Mouse (Mus musculus): ENCODE results near the gene Thy1. TPM values are rescaled to one million over a fixed set of nuclear protein-coding genes. Genes with fewer than 3 reads are reported as not detected.
A peak's percentile ranks its signal among the peaks of the same experiment; 100 is the strongest.

Gene Thy1
- total RNA-seq, 1 experiment = 10.2 TPM

DNA sequence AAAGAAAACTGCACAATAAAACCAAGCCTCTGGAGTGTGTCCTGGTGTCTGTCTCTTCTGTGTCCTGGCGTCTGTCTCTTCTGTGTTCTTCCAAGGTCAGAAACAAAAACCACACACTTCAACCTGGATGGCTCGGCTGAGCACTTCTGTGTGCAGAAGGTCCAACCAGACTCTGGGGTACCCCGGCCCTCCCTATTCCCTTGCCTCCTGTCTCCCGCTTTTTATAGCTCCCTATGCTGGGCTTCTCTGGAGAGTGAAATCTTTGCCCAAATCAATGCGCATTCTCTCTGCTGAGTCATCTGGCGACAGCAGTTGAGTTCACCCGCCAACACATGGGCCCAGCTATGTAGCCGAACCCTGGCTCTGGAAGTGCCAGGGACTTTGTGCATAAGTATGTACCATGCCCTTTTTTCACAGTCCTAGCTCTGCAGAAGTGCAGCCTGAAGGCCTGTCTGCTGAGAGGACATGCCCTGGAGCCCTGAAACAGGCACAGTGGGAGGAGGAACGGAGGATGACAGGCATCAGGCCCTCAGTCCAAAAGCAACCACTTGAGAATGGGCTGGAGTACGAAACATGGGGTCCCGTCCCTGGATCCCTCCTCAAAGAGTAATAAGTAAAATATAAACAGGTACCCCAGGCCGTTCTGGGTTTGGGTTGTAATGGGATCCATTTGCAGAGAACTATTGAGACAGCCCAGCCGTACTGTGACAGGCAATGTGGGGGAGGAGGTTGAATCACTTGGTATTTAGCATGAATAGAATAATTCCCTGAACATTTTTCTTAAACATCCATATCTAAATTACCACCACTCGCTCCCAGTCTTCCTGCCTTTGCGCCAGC is 5.6 kb downstream of the Thy1 start:
- TF ChIP-seq CHD2 (IDR thresholded peaks at IDR 0.05; ENCODE audit: low read depth, low read length) = no peak
- peak; percentile 59; the same call in 1 of the 2 replicates for TF ChIP-seq MAFK (IDR thresholded peaks at IDR 0.05; ENCODE audit: insufficient read depth, low read depth, low read length)
- TF ChIP-seq ZC3H11A (IDR thresholded peaks at IDR 0.05; ENCODE audit: borderline replicate concordance, low read depth, low read length) = no peak
- DNase-seq (ENCODE audit: low read depth, low spot score) = no peak
- H3K9ac ChIP-seq (ENCODE audit: insufficient read depth, low read depth, low read length, poor library complexity, severe bottlenecking) = no peak overlapping the region
- no peaks in the 10 kb centered on the region for H3K9me3 ChIP-seq (ENCODE audit: control insufficient read depth, insufficient read depth, low read depth, low read length)
- no peak overlapping the region for H3K4me3 ChIP-seq (ENCODE audit: insufficient read depth in 1 of 2, low read depth in 1 of 2, low read length in 2 of 2, poor library complexity in 1 of 2, severe bottlenecking in 1 of 2)
- H3K4me1 ChIP-seq (ENCODE audit: control insufficient read depth in 2 of 2, insufficient read depth in 2 of 2, low read length in 2 of 2, poor library complexity in 1 of 2) = peaks cover 0 to 13% of the 10 kb centered on the region in 2 experiments; a peak in 2 of 4 replicates
- H3K36me3 ChIP-seq (ENCODE audit: control insufficient read depth, insufficient read depth, low read length, poor library complexity, severe bottlenecking) = peaks cover 2% of the 10 kb centered on the region
- H3K27ac ChIP-seq (ENCODE audit: insufficient read depth, low read depth, low read length, poor library complexity, severe bottlenecking) = no peak overlapping the region
- in situ Hi-C loops (cut with MboI; ENCODE audit: low sequenced_read_pairs in 2 of 2, unreplicated experiment in 2 of 2) = no loop called here

DNA sequence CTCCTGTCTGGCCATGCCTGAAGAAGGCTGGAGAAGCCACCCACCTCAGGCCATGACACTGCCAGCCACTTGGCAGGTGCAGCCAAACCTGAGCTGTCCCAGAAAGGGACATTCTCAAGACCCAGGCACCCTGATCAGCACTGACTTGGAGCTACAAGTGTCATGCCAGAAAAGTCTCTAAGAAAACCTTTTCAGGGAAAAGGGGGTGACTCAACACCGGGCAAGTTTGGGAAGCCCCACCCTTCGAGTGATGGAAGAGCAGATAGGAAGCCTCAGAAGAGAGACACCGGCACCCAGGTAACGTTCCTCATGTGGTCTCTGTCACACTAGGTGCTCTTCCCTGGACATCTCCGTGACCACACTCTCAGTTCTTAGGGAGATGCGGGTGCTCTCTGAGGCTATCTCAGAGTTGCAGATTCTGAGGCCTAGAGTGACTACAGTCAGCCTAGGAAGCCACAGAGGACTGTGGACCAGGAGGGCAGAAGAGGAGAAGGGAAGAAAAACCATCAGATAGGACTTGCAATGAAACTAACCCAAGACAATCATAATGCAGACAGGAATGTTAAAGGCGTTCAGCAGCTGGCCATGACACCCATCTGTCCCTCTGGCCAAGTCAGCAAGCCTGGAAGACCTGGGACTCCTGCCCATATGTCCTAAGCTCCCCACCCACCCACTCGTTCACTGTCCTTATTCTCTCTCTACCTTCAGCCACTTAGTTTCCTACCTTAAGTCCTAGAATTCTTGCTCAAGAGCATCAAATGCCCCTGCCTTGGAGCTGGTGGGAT is 6.4 kb downstream of the Thy1 start:
- H3K4me3 ChIP-seq (ENCODE audit: insufficient read depth in 1 of 2, low read depth in 1 of 2, low read length in 2 of 2, poor library complexity in 1 of 2, severe bottlenecking in 1 of 2) = no peak overlapping the region
- no peak for TF ChIP-seq ZNF384 (IDR thresholded peaks at IDR 0.05; ENCODE audit: low read depth, low read length)
- DNase-seq (ENCODE audit: low read depth, low spot score) = no peak
- H3K9me3 ChIP-seq (ENCODE audit: control insufficient read depth, insufficient read depth, low read depth, low read length) = no peaks in the 10 kb centered on the region
- H3K27ac ChIP-seq (ENCODE audit: insufficient read depth, low read depth, low read length, poor library complexity, severe bottlenecking) = no peak overlapping the region
- H3K9ac ChIP-seq (ENCODE audit: insufficient read depth, low read depth, low read length, poor library complexity, severe bottlenecking) = no peak overlapping the region
- in situ Hi-C loops (cut with MboI; ENCODE audit: low sequenced_read_pairs in 2 of 2, unreplicated experiment in 2 of 2) = no loop called here
- H3K36me3 ChIP-seq (ENCODE audit: control insufficient read depth, insufficient read depth, low read length, poor library complexity, severe bottlenecking) = peaks cover 2% of the 10 kb centered on the region
- peaks cover 0 to 13% of the 10 kb centered on the region in 2 experiments; a peak in 2 of 4 replicates for H3K4me1 ChIP-seq (ENCODE audit: control insufficient read depth in 2 of 2, insufficient read depth in 2 of 2, low read length in 2 of 2, poor library complexity in 1 of 2)

DNA sequence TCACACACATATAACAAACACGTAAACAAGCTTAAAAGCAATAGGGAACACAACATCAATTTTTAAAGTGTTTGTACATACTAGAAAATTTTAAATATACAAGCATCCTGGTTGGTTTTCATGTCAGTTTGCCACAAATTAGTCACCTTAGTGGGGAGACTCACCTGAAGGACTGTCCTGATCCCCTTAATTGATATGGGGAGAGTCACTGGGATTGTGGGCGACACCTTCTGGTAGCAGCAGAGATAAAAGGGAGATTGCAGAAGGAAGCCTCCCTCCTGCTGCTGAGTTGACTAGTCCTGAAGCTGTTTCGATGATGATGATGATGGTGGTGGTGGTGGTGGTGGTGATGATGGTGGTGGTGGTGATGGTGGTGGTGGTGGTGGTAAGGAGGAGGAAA is 9.7 kb downstream of the Thy1 start:
- no peak for DNase-seq (ENCODE audit: low read depth, low spot score)
- H3K4me3 ChIP-seq (ENCODE audit: insufficient read depth in 1 of 2, low read depth in 1 of 2, low read length in 2 of 2, poor library complexity in 1 of 2, severe bottlenecking in 1 of 2) = no peak overlapping the region
- H3K9me3 ChIP-seq (ENCODE audit: control insufficient read depth, insufficient read depth, low read depth, low read length) = no peaks in the 10 kb centered on the region
- in situ Hi-C loops (cut with MboI; ENCODE audit: low sequenced_read_pairs in 2 of 2, unreplicated experiment in 2 of 2) = no loop called here
- no peaks in the 10 kb centered on the region for H3K36me3 ChIP-seq (ENCODE audit: control insufficient read depth, insufficient read depth, low read length, poor library complexity, severe bottlenecking)
- TF ChIP-seq CHD2 (IDR thresholded peaks at IDR 0.05; ENCODE audit: low read depth, low read length) (no peak), HCFC1 (IDR thresholded peaks at IDR 0.05; ENCODE audit: borderline replicate concordance, insufficient read depth, low read length) (no peak), ZNF384 (IDR thresholded peaks at IDR 0.05; ENCODE audit: low read depth, low read length) (no peak), MAFK (IDR thresholded peaks at IDR 0.05; ENCODE audit: insufficient read depth, low read depth, low read length) (no peak), ZC3H11A (IDR thresholded peaks at IDR 0.05; ENCODE audit: borderline replicate concordance, low read depth, low read length) (no peak)
- H3K4me1 ChIP-seq (ENCODE audit: control insufficient read depth in 2 of 2, insufficient read depth in 2 of 2, low read length in 2 of 2, poor library complexity in 1 of 2) = peaks cover 0 to 8% of the 10 kb centered on the region in 2 experiments; a peak in 2 of 4 replicates
- no peak overlapping the region for H3K27ac ChIP-seq (ENCODE audit: insufficient read depth, low read depth, low read length, poor library complexity, severe bottlenecking)
- no peak overlapping the region for H3K9ac ChIP-seq (ENCODE audit: insufficient read depth, low read depth, low read length, poor library complexity, severe bottlenecking)

DNA sequence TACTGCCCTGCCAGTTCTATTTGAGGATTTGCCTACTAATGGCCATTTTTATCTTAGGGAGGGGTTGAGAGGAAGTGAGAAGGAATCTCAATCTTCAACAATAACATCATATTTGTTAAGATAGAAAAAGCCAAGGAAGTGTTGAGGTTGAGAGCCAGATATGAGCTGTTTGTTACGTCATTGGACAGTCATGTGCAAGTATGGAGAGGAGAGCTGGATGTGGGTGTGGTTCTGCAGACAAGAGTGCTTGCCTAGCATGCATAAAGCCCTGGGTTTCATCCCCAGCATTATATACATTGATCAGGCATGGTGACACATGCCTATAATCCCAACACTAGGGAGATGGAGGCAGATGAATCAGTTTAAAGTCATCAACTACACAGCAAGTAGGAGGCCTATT is 10.8 kb downstream of the Thy1 start:
- no peak overlapping the region for H3K4me3 ChIP-seq (ENCODE audit: insufficient read depth in 1 of 2, low read depth in 1 of 2, low read length in 2 of 2, poor library complexity in 1 of 2, severe bottlenecking in 1 of 2)
- H3K27ac ChIP-seq (ENCODE audit: insufficient read depth, low read depth, low read length, poor library complexity, severe bottlenecking) = no peak overlapping the region
- no peak for TF ChIP-seq CHD2 (IDR thresholded peaks at IDR 0.05; ENCODE audit: low read depth, low read length)
- TF ChIP-seq HCFC1 (IDR thresholded peaks at IDR 0.05; ENCODE audit: borderline replicate concordance, insufficient read depth, low read length) = no peak
- TF ChIP-seq ZC3H11A (IDR thresholded peaks at IDR 0.05; ENCODE audit: borderline replicate concordance, low read depth, low read length) = no peak
- no peak for TF ChIP-seq MAFK (IDR thresholded peaks at IDR 0.05; ENCODE audit: insufficient read depth, low read depth, low read length)
- TF ChIP-seq ZNF384 (IDR thresholded peaks at IDR 0.05; ENCODE audit: low read depth, low read length) = no peak
- in situ Hi-C loops (cut with MboI; ENCODE audit: low sequenced_read_pairs in 2 of 2, unreplicated experiment in 2 of 2) = no loop called here
- no peaks in the 10 kb centered on the region for H3K9me3 ChIP-seq (ENCODE audit: control insufficient read depth, insufficient read depth, low read depth, low read length)
- peaks cover 0 to 5% of the 10 kb centered on the region in 2 experiments; a peak in 1 of 4 replicates for H3K4me1 ChIP-seq (ENCODE audit: control insufficient read depth in 2 of 2, insufficient read depth in 2 of 2, low read length in 2 of 2, poor library complexity in 1 of 2)
- no peak overlapping the region for H3K9ac ChIP-seq (ENCODE audit: insufficient read depth, low read depth, low read length, poor library complexity, severe bottlenecking)
- DNase-seq (ENCODE audit: low read depth, low spot score) = no peak
- no peaks in the 10 kb centered on the region for H3K36me3 ChIP-seq (ENCODE audit: control insufficient read depth, insufficient read depth, low read length, poor library complexity, severe bottlenecking)

All from ES-E14 (cell line).